Mouse (Mus musculus): ENCODE measurements at regions not wholly inside any gene's neighbourhood (a gene's known extent, or its start where the extent isn't known, plus 50 kb on each side); places are given as distances from the start of the nearest gene placed in this dataset.

- DNase-seq (ENCODE audit: low read depth in 1 of 2, low spot score in 2 of 2), result no peak
These were observed 261.2 kb upstream of the Nt5e start for GRCm38 (mm10) chr9:88065777-88066176.

- DNase-seq (ENCODE audit: low read depth in 1 of 2, low spot score in 2 of 2), result no peak
These were observed 258.7 kb upstream of the Nt5e start for GRCm38 (mm10) chr9:88068322-88068721.

GRCm38 (mm10) chr9:88068881-88069304, 258.1 kb upstream of the Nt5e start:
- no peak for DNase-seq (ENCODE audit: low read depth in 1 of 2, low spot score in 2 of 2)

- no peak for DNase-seq (ENCODE audit: low read depth in 1 of 2, low spot score in 2 of 2)
These were observed 257.2 kb upstream of the Nt5e start for GRCm38 (mm10) chr9:88069834-88070233.

GRCm38 (mm10) chr9:88073165-88073564, 253.8 kb upstream of the Nt5e start:
- no peak for DNase-seq (ENCODE audit: low read depth in 1 of 2, low spot score in 2 of 2)

- no peak for DNase-seq (ENCODE audit: low read depth in 1 of 2, low spot score in 2 of 2)
These were observed 253.4 kb upstream of the Nt5e start for GRCm38 (mm10) chr9:88073579-88073978.

GRCm38 (mm10) chr9:88082931-88083479, 244.0 kb upstream of the Nt5e start:
- no peak for DNase-seq (ENCODE audit: low read depth in 1 of 2, low spot score in 2 of 2)

- no peak for DNase-seq (ENCODE audit: low read depth in 1 of 2, low spot score in 2 of 2)
These were observed 241.7 kb upstream of the Nt5e start for GRCm38 (mm10) chr9:88085181-88085816.

- no peak for DNase-seq (ENCODE audit: low read depth in 1 of 2, low spot score in 2 of 2)
These were observed 241.1 kb upstream of the Nt5e start for GRCm38 (mm10) chr9:88085866-88086265.

- DNase-seq (ENCODE audit: low read depth in 1 of 2, low spot score in 2 of 2), result no peak
These were observed 235.0 kb upstream of the Nt5e start for GRCm38 (mm10) chr9:88091781-88092527.

GRCm38 (mm10) chr9:88092561-88092960, 234.4 kb upstream of the Nt5e start:
- no peak for DNase-seq (ENCODE audit: low read depth in 1 of 2, low spot score in 2 of 2)

GRCm38 (mm10) chr9:88113094-88113493, 213.9 kb upstream of the Nt5e start:
- no peak for DNase-seq (ENCODE audit: low read depth in 1 of 2, low spot score in 2 of 2)

- DNase-seq (ENCODE audit: low read depth in 1 of 2, low spot score in 2 of 2), result no peak
These were observed 206.5 kb upstream of the Nt5e start for GRCm38 (mm10) chr9:88120536-88120935.

GRCm38 (mm10) chr9:88120963-88121570, 205.9 kb upstream of the Nt5e start:
- no peak for DNase-seq (ENCODE audit: low read depth in 1 of 2, low spot score in 2 of 2)

GRCm38 (mm10) chr9:88124322-88125005, 202.5 kb upstream of the Nt5e start:
- DNase-seq (ENCODE audit: low read depth in 1 of 2, low spot score in 2 of 2), result no peak

GRCm38 (mm10) chr9:88163025-88163780, 163.8 kb upstream of the Nt5e start:
- no peak for DNase-seq (ENCODE audit: low read depth in 1 of 2, low spot score in 2 of 2)

- no peak for DNase-seq (ENCODE audit: low read depth in 1 of 2, low spot score in 2 of 2)
These were observed 149.3 kb upstream of the Nt5e start for GRCm38 (mm10) chr9:88177575-88178254.

- no peak for DNase-seq (ENCODE audit: low read depth in 1 of 2, low spot score in 2 of 2)
These were observed 145.6 kb upstream of the Nt5e start for GRCm38 (mm10) chr9:88181189-88181994.

GRCm38 (mm10) chr9:88207378-88207777, 119.6 kb upstream of the Nt5e start:
- DNase-seq (ENCODE audit: low read depth in 1 of 2, low spot score in 2 of 2), result no peak
